Mouse (Mus musculus) kidney, adult 2 months (tissue): ENCODE results near the gene Efr3b. TPM values are rescaled to one million over a fixed set of nuclear protein-coding genes. Genes with fewer than 3 reads are reported as not detected.

Experiments used
- DNase-seq: peaks from one replicate; pipeline ENCODE4 v3.0.0; 2021
- H3K27ac ChIP-seq: fragments of 200-500 bp; 2 replicates; pipeline ENCODE4 v1.5.1; 2012; ENCODE audit warnings: low read depth, low read length, control low read depth, inconsistent platforms; ENCODE audit not compliant: insufficient read depth
- H3K27me3 ChIP-seq: fragments of 200-500 bp; replicated peaks from 2 replicates; pipeline ENCODE4 v1.6.1; 2012; ENCODE audit warnings: mild to moderate bottlenecking, moderate library complexity, low read length, inconsistent platforms; ENCODE audit not compliant: control insufficient read depth, insufficient read depth
- H3K36me3 ChIP-seq: fragments of 200-500 bp; 2 replicates; pipeline ENCODE4 v1.6.1; 2012; ENCODE audit warnings: mild to moderate bottlenecking, moderate library complexity, low read length, inconsistent platforms; ENCODE audit not compliant: control insufficient read depth, insufficient read depth
- H3K4me1 ChIP-seq: fragments of 200-500 bp; 2 replicates; pipeline ENCODE4 v1.6.1; 2011; ENCODE audit warnings: low read length; ENCODE audit not compliant: control insufficient read depth, insufficient read depth
- H3K4me3 ChIP-seq: fragments of 200-500 bp; 2 replicates; pipeline ENCODE4 v1.5.1; 2011; ENCODE audit warnings: mild to moderate bottlenecking, low read depth, low read length, control low read depth; ENCODE audit not compliant: insufficient read depth
- CTCF ChIP-seq: fragments of 200-500 bp; conservative IDR thresholded peaks from 2 replicates; pipeline ENCODE4 v1.5.1; 2011; ENCODE audit warnings: low read depth, mild to moderate bottlenecking, control low read depth, low read length, moderate library complexity, mixed read lengths; ENCODE audit not compliant: insufficient read depth, insufficient read length
- POLR2A ChIP-seq: fragments of 200-500 bp; IDR thresholded peaks from one replicate; pipeline ENCODE4 v1.6.1; 2011; ENCODE audit warnings: low read depth, low read length, control low read depth
- WGBS: fragments of 180-500 bp; shearing (Covaris S2); methylation state at CpG from one replicate; pipeline ENCODE4 v1.1.7; 2018; 5-methylcytosine and 5-hydroxymethylcytosine counted together
- polyA plus RNA-seq: library from polyadenylated mRNA; depleted of rRNA; stranded (reverse); fragments of >200 nt; gene quantifications from 2 replicates; pipeline ENCODE4 v1.2.3, GENCODE M21; 2012; rRNA removed

Efr3b gene
- polyA plus RNA-seq, 1 experiment = 2.1 TPM

GRCm38 (mm10) chr12:3915852-3916251, 122.9 kb downstream of the Efr3b start:
- Histone ChIP-seq H3K27ac (no peak overlapping the region), H3K4me1 (no peaks in the 10 kb centered on the region), H3K27me3 (no peaks in the 10 kb centered on the region), H3K4me3 (no peak overlapping the region), H3K36me3 (no peaks in the 10 kb centered on the region)
- TF ChIP-seq POLR2A (no peak), CTCF (no peak)
- WGBS = 53% methylated on average over 3 of the region's 3 CpGs
- DNase-seq = no peak

Other genes with a start within 250 kb of the Efr3b start
- gene Dnmt3a, start 232.9 kb downstream of the Efr3b start, polyA plus RNA-seq = 11.8 and 12.9 TPM in 2 replicates
- gene Pomc, start 84.0 kb downstream of the Efr3b start, polyA plus RNA-seq = 0.38 and 1.1 TPM in 2 replicates
- gene Dnajc27, start 43.7 kb upstream of the Efr3b start, polyA plus RNA-seq = 3.8 and 4.3 TPM in 2 replicates
- 4.6 and 5.9 TPM in 2 replicates for gene Adcy3, start 94.2 kb upstream of the Efr3b start, polyA plus RNA-seq
- 4.2 and 4.6 TPM in 2 replicates for gene Ptrhd1, start 195.1 kb upstream of the Efr3b start, polyA plus RNA-seq
- gene Cenpo, start 195.4 kb upstream of the Efr3b start, polyA plus RNA-seq = 6.1 and 6.4 TPM in 2 replicates